Mouse (Mus musculus): ENCODE measurements around the gene Obscn. TPM values are rescaled to one million over a fixed set of nuclear protein-coding genes. Genes with fewer than 3 reads are reported as not detected.

Obscn gene
- polyA plus RNA-seq, 1 experiment from 2014 or later: 0.92 TPM

- H3K9me3 ChIP-seq (ENCODE audit: low read length): no peaks in the 10 kb centered on the region
- no peaks in the 10 kb centered on the region for H3K27me3 ChIP-seq (replicated peaks; ENCODE audit: insufficient read depth, low read length)
- DNase-seq (ENCODE audit: low spot score) (no peak), ATAC-seq (no peak)
- no peak overlapping the region for H3K9ac ChIP-seq (replicated peaks; ENCODE audit: low read depth)
- H3K36me3 ChIP-seq (ENCODE audit: insufficient read depth, low read length): peaks cover 25% of the 10 kb centered on the region; the same call in 1 of the 2 replicates
- WGBS: 96% methylated on average over 7 of the region's 7 CpGs
- no peak overlapping the region for H3K4me2 ChIP-seq (replicated peaks; ENCODE audit: low read depth, low read length)
- H3K27ac ChIP-seq (ENCODE audit: low read length): no peak overlapping the region
- peaks cover 10% of the 10 kb centered on the region; the same call in 1 of the 2 replicates for H3K4me1 ChIP-seq (ENCODE audit: insufficient read depth, low read depth, low read length)
- no peak overlapping the region for H3K4me3 ChIP-seq (ENCODE audit: low read depth, low read length)
- TF ChIP-seq EP300 (IDR thresholded peaks at IDR 0.05) (no peak), CTCF (IDR thresholded peaks at IDR 0.05) (no peak)
These were observed 151.5 kb downstream of the Obscn start for GRCm38 (mm10) chr11:58984657-58985056.

GRCm38 (mm10) chr11:58983691-58984341 is 152.4 kb downstream of the Obscn start:
- no peak for TF ChIP-seq CTCF (IDR thresholded peaks at IDR 0.05)
- H3K36me3 ChIP-seq (ENCODE audit: insufficient read depth, low read length): peaks cover 25% of the 10 kb centered on the region; the same call in 1 of the 2 replicates
- peaks cover 18% of the 10 kb centered on the region for H3K4me1 ChIP-seq (ENCODE audit: insufficient read depth, low read depth, low read length)
- DNase-seq (ENCODE audit: low spot score): no peak
- H3K27ac ChIP-seq (ENCODE audit: low read length): no peak overlapping the region
- H3K4me2 ChIP-seq (replicated peaks; ENCODE audit: low read depth, low read length): no peak overlapping the region
- no peak overlapping the region for H3K9ac ChIP-seq (replicated peaks; ENCODE audit: low read depth)
- no peaks in the 10 kb centered on the region for H3K9me3 ChIP-seq (ENCODE audit: low read length)
- H3K27me3 ChIP-seq (replicated peaks; ENCODE audit: insufficient read depth, low read length): no peaks in the 10 kb centered on the region
- H3K4me3 ChIP-seq (ENCODE audit: low read depth, low read length): no peak overlapping the region
- 78% methylated on average over 6 of the region's 6 CpGs for WGBS
- ATAC-seq: no peak

- H3K9ac ChIP-seq (replicated peaks; ENCODE audit: low read depth): no peak overlapping the region
- H3K27me3 ChIP-seq (replicated peaks; ENCODE audit: insufficient read depth, low read length): no peaks in the 10 kb centered on the region
- peaks cover 25% of the 10 kb centered on the region; the same call in 1 of the 2 replicates for H3K36me3 ChIP-seq (ENCODE audit: insufficient read depth, low read length)
- WGBS: 89% methylated on average over 18 of the region's 18 CpGs
- TF ChIP-seq EP300 (IDR thresholded peaks at IDR 0.05) (no peak), CTCF (IDR thresholded peaks at IDR 0.05) (no peak)
- H3K9me3 ChIP-seq (ENCODE audit: low read length): no peaks in the 10 kb centered on the region
- peaks cover 19% of the 10 kb centered on the region for H3K4me1 ChIP-seq (ENCODE audit: insufficient read depth, low read depth, low read length)
- no peak overlapping the region for H3K27ac ChIP-seq (ENCODE audit: low read length)
- H3K4me3 ChIP-seq (ENCODE audit: low read depth, low read length): no peak overlapping the region
- H3K4me2 ChIP-seq (replicated peaks; ENCODE audit: low read depth, low read length): no peak overlapping the region
- DNase-seq (ENCODE audit: low spot score) (peak; percentile 28), ATAC-seq (no peak)
These were observed 153.6 kb downstream of the Obscn start for GRCm38 (mm10) chr11:58982471-58983097.

- Histone ChIP-seq H3K9me3 (ENCODE audit: low read length) (no peaks in the 10 kb centered on the region), H3K4me2 (replicated peaks; ENCODE audit: low read depth, low read length) (no peak overlapping the region), H3K4me3 (ENCODE audit: low read depth, low read length) (no peak overlapping the region), H3K36me3 (ENCODE audit: insufficient read depth, low read length) (peaks cover 25% of the 10 kb centered on the region; the same call in 1 of the 2 replicates), H3K9ac (replicated peaks; ENCODE audit: low read depth) (no peak overlapping the region), H3K27me3 (replicated peaks; ENCODE audit: insufficient read depth, low read length) (no peaks in the 10 kb centered on the region), H3K27ac (ENCODE audit: low read length) (no peak overlapping the region), H3K4me1 (ENCODE audit: insufficient read depth, low read depth, low read length) (peaks cover 22% of the 10 kb centered on the region)
- 41% methylated on average over 12 of the region's 14 CpGs for WGBS
- ATAC-seq: no peak
- peak; percentile 77 for DNase-seq (ENCODE audit: low spot score)
- TF ChIP-seq CTCF (IDR thresholded peaks at IDR 0.05) (peak; percentile 70), EP300 (IDR thresholded peaks at IDR 0.05) (no peak)
These were observed 154.4 kb downstream of the Obscn start for GRCm38 (mm10) chr11:58981541-58982447.

GRCm38 (mm10) chr11:58980381-58980990 is 155.7 kb downstream of the Obscn start:
- Histone ChIP-seq H3K4me2 (replicated peaks; ENCODE audit: low read depth, low read length) (peak overlapping the region; percentile 92; the same call in 1 of the 2 replicates), H3K4me3 (ENCODE audit: low read depth, low read length) (no peak overlapping the region)

More at GRCm38 (mm10) chr11:58980381-58980990, 155.7 kb downstream of the Obscn start:
- H3K9me3 ChIP-seq (ENCODE audit: low read length): no peaks in the 10 kb centered on the region
- no peaks in the 10 kb centered on the region for H3K27me3 ChIP-seq (replicated peaks; ENCODE audit: insufficient read depth, low read length)
- WGBS: 43% methylated on average over 5 of the region's 5 CpGs
- ATAC-seq (no peak), DNase-seq (ENCODE audit: low spot score) (peak; percentile 13)
- no peak overlapping the region for H3K9ac ChIP-seq (replicated peaks; ENCODE audit: low read depth)
- H3K4me1 ChIP-seq (ENCODE audit: insufficient read depth, low read depth, low read length): peaks cover 22% of the 10 kb centered on the region
- H3K27ac ChIP-seq (ENCODE audit: low read length): no peak overlapping the region
- no peak for TF ChIP-seq EP300 (IDR thresholded peaks at IDR 0.05)
- no peak for TF ChIP-seq CTCF (IDR thresholded peaks at IDR 0.05)
- H3K36me3 ChIP-seq (ENCODE audit: insufficient read depth, low read length): peaks cover 15% of the 10 kb centered on the region; the same call in 1 of the 2 replicates
